In genomic region chr4:139500814-139501213, GRCm38 (mm10) we compare ENCODE assay signal across 10 mouse cellular contexts. TPM values are rescaled to one million over a fixed set of nuclear protein-coding genes. Genes with fewer than 3 reads are reported as not detected.
DNase-seq lines count a peak whose midpoint lies in the region; ATAC-seq and TF ChIP-seq lines count a peak whose summit lies in the region.
"Had no signal": no experiment of that assay in that cellular context is flagged by ENCODE, and none has a peak within 500 bp of the region (broad histone marks: within the 10 kb centered on the region; RNA-seq: fewer than 3 reads in every experiment).

No protein-coding gene starts in this region.

- no peak overlapping the region for H3K27ac ChIP-seq in heart, embryonic 11.5 days (ENCODE audit: low read depth, low read length)
- H3K27ac ChIP-seq: kidney, embryonic 15.5 days had no signal

- peaks cover 4% of the 10 kb centered on the region; the same call in 1 of the 2 replicates for H3K27me3 ChIP-seq in heart, embryonic 11.5 days (ENCODE audit: control insufficient read depth, insufficient read depth, low read length)
- H3K27me3 ChIP-seq: kidney, embryonic 15.5 days had no signal

- no peak overlapping the region for H3K4me2 ChIP-seq in heart, embryonic 11.5 days
- H3K4me2 ChIP-seq: kidney, embryonic 15.5 days had no signal

- no peaks in the 10 kb centered on the region for H3K9me3 ChIP-seq in heart, embryonic 11.5 days (replicated peaks; ENCODE audit: control insufficient read depth, low read length)

- H3K36me3 ChIP-seq in heart, embryonic 11.5 days (ENCODE audit: control insufficient read depth, insufficient read depth, low read length): no peaks in the 10 kb centered on the region
- H3K36me3 ChIP-seq: G1E; kidney, embryonic 15.5 days had no signal

- H3K9ac ChIP-seq in heart, embryonic 11.5 days (ENCODE audit: low read depth, low read length): no peak overlapping the region
- H3K9ac ChIP-seq: kidney, embryonic 15.5 days had no signal

- TF ChIP-seq POLR2A in brain, embryonic 14.5 days (IDR thresholded peaks at IDR 0.05; ENCODE audit: borderline replicate concordance, extremely low read depth, insufficient read depth, insufficient read length, poor library complexity, severe bottlenecking): no peak

- 67% methylated on average over 14 of the region's 14 CpGs for WGBS in heart, embryonic 11.5 days (ENCODE audit: insufficient replicate concordance)

- DNase-seq in heart, adult 11 months: peak; percentile 97
- peak; percentile 23 for DNase-seq in 3T3-L1 (ENCODE audit: low read depth, low spot score)
- peak; percentile 45 for DNase-seq in brain, embryonic 14.5 days (ENCODE audit: low read depth)
- peak; percentile 39 for DNase-seq in heart, adult 9 months (ENCODE audit: low spot score in 2 of 2)
- DNase-seq in kidney, adult 8-10 months: no peak
- DNase-seq in ovary, postnatal 10 days (ENCODE audit: low spot score): no peak

- TF ChIP-seq CTCF in brain, embryonic 14.5 days (IDR thresholded peaks at IDR 0.05; ENCODE audit: borderline replicate concordance, extremely low read depth, insufficient read depth, insufficient read length): no peak

- no peak for ATAC-seq in heart, embryonic 11.5 days (replicated peaks; ENCODE audit: insufficient number of reproducible peaks, low FRiP score, low TSS enrichment)
- ATAC-seq in monocyte, adult 5-6 weeks (replicated peaks; ENCODE audit: insufficient number of reproducible peaks, low FRiP score, low TSS enrichment, poor library complexity, severe bottlenecking): no peak

- H3K4me1 ChIP-seq in heart, embryonic 11.5 days (ENCODE audit: control insufficient read depth, insufficient read depth, low read length): no peaks in the 10 kb centered on the region

- no peak overlapping the region for H3K4me3 ChIP-seq in heart, embryonic 11.5 days (ENCODE audit: low read depth, low read length)
- H3K4me3 ChIP-seq: kidney, embryonic 15.5 days had no signal

RNA-seq across cellular contexts. Expression of gene Iffo2, which starts 29.5 kb away (rescaled TPM):
- polyA plus RNA-seq in heart, embryonic 11.5 days (2014; fragmentation: Nextera tagmentation; extraction: Ambion mirVana): 2.2 and 2.7 TPM in 2 replicates
- polyA plus RNA-seq in brain, embryonic 14.5 days (2012; rRNA removed): 5.6 and 11.0 TPM in 2 replicates
- total RNA-seq in monocyte, adult 5-6 weeks (2017): 11.1 to 19.2 TPM (median 11.7 TPM) in 3 replicates

Comparison
In these comparisons a context has a peak if more than half of its experiments do, and no peak if none do; other contexts are left out.
1. DNase-seq: peak in heart, adult 11 months (single experiment), 3T3-L1 (single experiment), brain, embryonic 14.5 days (single experiment) and heart, adult 9 months (2 of 2); none in kidney, adult 8-10 months (0 of 2) and ovary, postnatal 10 days (single experiment).